Mouse (Mus musculus) liver, postnatal 0 days (tissue): ENCODE data around the gene Nenf. TPM values are rescaled to one million over a fixed set of nuclear protein-coding genes. Genes with fewer than 3 reads are reported as not detected.

Source experiments
- ATAC-seq: fragments of 200-750 bp; cut with Nextera tagmentation; 2 replicates; pipeline ENCODE4 v1.8.0; 2017; ENCODE audit warnings: mild to moderate bottlenecking, moderate library complexity
- DNase-seq: peaks from one replicate; pipeline ENCODE4 v3.0.0-alpha.2; 2016
- H3K27ac ChIP-seq: fragments of 300-500 bp; sonication (generic); 2 replicates; pipeline ENCODE4 v1.5.1; 2014; ENCODE audit warnings: antibody characterized with exemption, moderate library complexity, mild to moderate bottlenecking, low read depth
- H3K27me3 ChIP-seq: fragments of 300-500 bp; sonication (generic); 2 replicates; pipeline ENCODE4 v1.6.1; 2014; ENCODE audit warnings: low read length, control low read depth, mixed read lengths; ENCODE audit not compliant: insufficient read depth
- H3K36me3 ChIP-seq: fragments of 300-500 bp; sonication (generic); replicated peaks from 2 replicates; pipeline ENCODE4 v1.6.1; 2014; ENCODE audit warnings: mild to moderate bottlenecking, control low read depth, low read length, moderate library complexity, mixed read lengths; ENCODE audit not compliant: insufficient read depth
- H3K4me1 ChIP-seq: fragments of 300-500 bp; sonication (generic); 2 replicates; pipeline ENCODE4 v1.6.1; 2014; ENCODE audit warnings: antibody characterized with exemption, mild to moderate bottlenecking, control low read depth; ENCODE audit not compliant: insufficient read depth
- H3K4me2 ChIP-seq: fragments of 300-500 bp; sonication (generic); 2 replicates; pipeline ENCODE4 v1.6.1; 2014; ENCODE audit warnings: low read depth, mild to moderate bottlenecking, low read length, moderate library complexity, mixed read lengths
- H3K4me3 ChIP-seq: fragments of 300-500 bp; sonication (generic); 2 replicates; pipeline ENCODE4 v1.5.1; 2014; ENCODE audit warnings: low read depth, low read length
- H3K9ac ChIP-seq: fragments of 300-500 bp; sonication (generic); replicated peaks from 2 replicates; pipeline ENCODE4 v1.6.1; 2014; ENCODE audit warnings: mild to moderate bottlenecking, moderate library complexity
- H3K9me3 ChIP-seq: fragments of 300-500 bp; sonication (generic); 2 replicates; pipeline ENCODE4 v1.6.1; 2016; ENCODE audit warnings: mild to moderate bottlenecking, control low read depth, low read length, mixed read lengths
- CTCF ChIP-seq: sonication (generic); IDR thresholded peaks from 2 replicates; pipeline ENCODE4 v1.5.1; 2016; ENCODE audit warnings: antibody characterized with exemption, low read depth
- EP300 ChIP-seq: IDR thresholded peaks from 2 replicates; pipeline ENCODE4 v1.6.1; 2016; ENCODE audit warnings: antibody characterized with exemption, low read depth, mild to moderate bottlenecking
- WGBS: fragments of 180-500 bp; shearing (Covaris S2); extraction: QIAGEN DNeasy Blood & Tissue Kit; methylation state at CpG from one replicate; pipeline ENCODE4 v1.1.7; 2014; ENCODE audit not compliant: insufficient replicate concordance; 5-methylcytosine and 5-hydroxymethylcytosine counted together
- polyA plus RNA-seq: library from polyadenylated mRNA; unstranded; fragments of >200 nt; fragmentation: Nextera tagmentation; extraction: Ambion mirVana; gene quantifications from 2 replicates; pipeline ENCODE4 v1.2.1, GENCODE M21; 2015

The Nenf gene
- polyA plus RNA-seq, 1 experiment from 2014 or later = 37.0 TPM

DNA sequence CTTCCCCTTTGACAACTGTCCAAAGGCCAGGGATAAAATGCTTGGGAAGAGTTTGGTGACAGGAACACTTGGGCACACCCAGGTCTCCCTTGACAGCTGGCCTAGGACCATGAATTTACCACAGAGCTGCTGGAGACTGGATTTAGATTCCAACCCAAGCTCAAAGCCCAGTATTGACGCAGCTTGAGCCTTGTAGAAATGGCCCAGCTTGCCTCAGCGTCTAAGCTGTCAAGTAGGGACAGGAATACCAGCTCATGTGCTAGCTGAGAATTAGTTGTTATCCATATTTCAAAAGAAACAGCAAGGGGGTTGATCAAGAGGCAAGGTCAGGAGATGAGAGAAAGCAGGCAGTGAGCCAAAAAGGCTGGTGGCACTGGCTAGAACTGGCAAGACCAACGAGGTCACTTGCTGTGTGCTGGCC is 60.6 kb downstream of the Nenf start:
- Histone ChIP-seq H3K36me3 (no peaks in the 10 kb centered on the region), H3K4me2 (no peak overlapping the region), H3K4me1 (peaks cover 28% of the 10 kb centered on the region), H3K9me3 (no peaks in the 10 kb centered on the region), H3K4me3 (no peak overlapping the region), H3K27ac (peak overlapping the region; percentile 44; the same call in 1 of the 2 replicates), H3K9ac (no peak overlapping the region), H3K27me3 (peaks cover 3% of the 10 kb centered on the region; the same call in 1 of the 2 replicates)
- no peak for DNase-seq
- WGBS = 60% methylated on average over 3 of the region's 3 CpGs
- no peak for ATAC-seq
- no peak for TF ChIP-seq CTCF
- no peak for TF ChIP-seq EP300

Other genes starting within 250 kb of the Nenf start
- gene Batf3, start 220.3 kb downstream of the Nenf start, polyA plus RNA-seq = 1.6 and 2.2 TPM in 2 replicates
- not detected in 2 replicates for gene Fam71a, start 153.4 kb downstream of the Nenf start, polyA plus RNA-seq
- gene Atf3, start 100.2 kb downstream of the Nenf start, polyA plus RNA-seq = 1.00 and 1.3 TPM in 2 replicates
- 3.8 and 4.4 TPM in 2 replicates for gene Tmem206, start 7.7 kb upstream of the Nenf start, polyA plus RNA-seq
- gene Ppp2r5a, start 85.1 kb upstream of the Nenf start, polyA plus RNA-seq = 27.1 and 30.7 TPM in 2 replicates